Mouse (Mus musculus) lung, postnatal 0 days (tissue): ENCODE measurements around the gene Pik3cg. TPM values are rescaled to one million over a fixed set of nuclear protein-coding genes. Genes with fewer than 3 reads are reported as not detected.

ENCODE experiments used
- ATAC-seq: fragments of 200-750 bp; cut with Nextera tagmentation; 2 replicates; pipeline ENCODE4 v1.8.0; 2017; ENCODE audit warnings: moderate library complexity
- DNase-seq: peaks from one replicate; pipeline ENCODE4 v3.0.0-alpha.2; 2016; ENCODE audit warnings: low spot score
- H3K27ac ChIP-seq: fragments of 300-500 bp; sonication (generic); 2 replicates; pipeline ENCODE4 v1.5.1; 2014; ENCODE audit warnings: antibody characterized with exemption, mild to moderate bottlenecking, low read length, mixed read lengths
- H3K27me3 ChIP-seq: fragments of 300-500 bp; sonication (generic); replicated peaks from 2 replicates; pipeline ENCODE4 v1.6.1; 2014; ENCODE audit warnings: low read length, mixed read lengths; ENCODE audit not compliant: insufficient read depth
- H3K36me3 ChIP-seq: fragments of 300-500 bp; sonication (generic); 2 replicates; pipeline ENCODE4 v1.6.1; 2014; ENCODE audit warnings: low read length, mixed read lengths; ENCODE audit not compliant: insufficient read depth
- H3K4me1 ChIP-seq: fragments of 300-500 bp; sonication (generic); 2 replicates; pipeline ENCODE4 v1.6.1; 2014; ENCODE audit warnings: antibody characterized with exemption, low read depth, low read length, mixed read lengths; ENCODE audit not compliant: insufficient read depth
- H3K4me2 ChIP-seq: fragments of 300-500 bp; sonication (generic); replicated peaks from 2 replicates; pipeline ENCODE4 v1.6.1; 2014; ENCODE audit warnings: low read depth, mild to moderate bottlenecking, low read length, moderate library complexity, mixed read lengths
- H3K4me3 ChIP-seq: fragments of 300-500 bp; sonication (generic); 2 replicates; pipeline ENCODE4 v1.5.1; 2014; ENCODE audit warnings: low read depth, low read length
- H3K9ac ChIP-seq: fragments of 300-500 bp; sonication (generic); replicated peaks from 2 replicates; pipeline ENCODE4 v1.6.1; 2014; ENCODE audit warnings: low read depth, mild to moderate bottlenecking
- H3K9me3 ChIP-seq: fragments of 300-500 bp; sonication (generic); 2 replicates; pipeline ENCODE4 v1.6.1; 2016; ENCODE audit warnings: low read length, mixed read lengths
- CTCF ChIP-seq: IDR thresholded peaks from 2 replicates; pipeline ENCODE4 v1.5.1; 2016; ENCODE audit warnings: antibody characterized with exemption, mild to moderate bottlenecking
- EP300 ChIP-seq: IDR thresholded peaks from 2 replicates; pipeline ENCODE4 v1.6.1; 2016; ENCODE audit warnings: antibody characterized with exemption, mild to moderate bottlenecking, control low read depth
- WGBS: fragments of 180-500 bp; shearing (Covaris S2); extraction: QIAGEN DNeasy Blood & Tissue Kit; methylation state at CpG from one replicate; pipeline ENCODE4 v1.1.7; 2014; 5-methylcytosine and 5-hydroxymethylcytosine counted together
- polyA plus RNA-seq: library from polyadenylated mRNA; unstranded; fragments of >200 nt; fragmentation: Nextera tagmentation; extraction: Ambion mirVana; gene quantifications from 2 replicates; pipeline ENCODE4 v1.2.1, GENCODE M21; 2015

Gene Pik3cg
- polyA plus RNA-seq, 1 experiment from 2014 or later, result 2.3 TPM

GRCm38 (mm10) chr12:32203695-32204094 lies 4.8 kb downstream of the Pik3cg start:
- 60% methylated on average over 8 of the region's 8 CpGs for WGBS
- Histone ChIP-seq H3K9me3 (no peaks in the 10 kb centered on the region), H3K4me2 (no peak overlapping the region), H3K27me3 (no peaks in the 10 kb centered on the region), H3K4me3 (no peak overlapping the region), H3K4me1 (no peaks in the 10 kb centered on the region), H3K36me3 (no peaks in the 10 kb centered on the region), H3K9ac (no peak overlapping the region), H3K27ac (no peak overlapping the region)
- ATAC-seq (no peak), DNase-seq (no peak)
- TF ChIP-seq CTCF (no peak), EP300 (no peak)

GRCm38 (mm10) chr12:32202583-32202982 lies 5.9 kb downstream of the Pik3cg start:
- H3K9ac ChIP-seq, result no peak overlapping the region
- DNase-seq (no peak), ATAC-seq (no peak)
- H3K4me3 ChIP-seq, result no peak overlapping the region
- WGBS, result 90% methylated on average over 5 of the region's 5 CpGs
- no peaks in the 10 kb centered on the region for H3K27me3 ChIP-seq
- TF ChIP-seq CTCF (no peak), EP300 (no peak)
- no peaks in the 10 kb centered on the region for H3K4me1 ChIP-seq
- no peak overlapping the region for H3K27ac ChIP-seq
- H3K9me3 ChIP-seq, result no peaks in the 10 kb centered on the region
- H3K4me2 ChIP-seq, result no peak overlapping the region
- H3K36me3 ChIP-seq, result no peaks in the 10 kb centered on the region

DNA sequence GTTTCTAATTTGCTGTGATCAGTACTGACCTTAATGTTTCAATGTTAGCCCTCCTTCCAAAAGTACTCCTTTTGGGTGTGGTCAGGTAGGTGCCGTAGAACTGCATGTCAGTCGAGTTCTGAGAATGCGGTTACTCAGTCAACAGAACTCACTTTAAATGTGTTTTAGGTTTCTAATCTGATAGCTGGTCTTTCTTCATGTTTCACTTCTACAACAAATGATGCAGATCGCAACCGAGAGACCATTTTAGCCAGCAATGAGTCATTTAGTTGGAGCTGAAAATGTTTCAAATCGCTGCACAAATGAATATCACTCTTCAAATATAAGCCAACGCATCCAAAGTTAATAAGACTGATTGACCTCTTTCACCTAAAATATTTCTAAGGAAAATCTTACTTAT lies 6.5 kb downstream of the Pik3cg start:
- Histone ChIP-seq H3K27ac (no peak overlapping the region), H3K4me3 (no peak overlapping the region), H3K9ac (no peak overlapping the region), H3K36me3 (no peaks in the 10 kb centered on the region), H3K27me3 (no peaks in the 10 kb centered on the region), H3K4me2 (no peak overlapping the region), H3K4me1 (no peaks in the 10 kb centered on the region), H3K9me3 (no peaks in the 10 kb centered on the region)
- no peak for TF ChIP-seq EP300
- TF ChIP-seq CTCF, result no peak
- ATAC-seq (no peak), DNase-seq (no peak)
- 84% methylated on average over 7 of the region's 7 CpGs for WGBS

DNA sequence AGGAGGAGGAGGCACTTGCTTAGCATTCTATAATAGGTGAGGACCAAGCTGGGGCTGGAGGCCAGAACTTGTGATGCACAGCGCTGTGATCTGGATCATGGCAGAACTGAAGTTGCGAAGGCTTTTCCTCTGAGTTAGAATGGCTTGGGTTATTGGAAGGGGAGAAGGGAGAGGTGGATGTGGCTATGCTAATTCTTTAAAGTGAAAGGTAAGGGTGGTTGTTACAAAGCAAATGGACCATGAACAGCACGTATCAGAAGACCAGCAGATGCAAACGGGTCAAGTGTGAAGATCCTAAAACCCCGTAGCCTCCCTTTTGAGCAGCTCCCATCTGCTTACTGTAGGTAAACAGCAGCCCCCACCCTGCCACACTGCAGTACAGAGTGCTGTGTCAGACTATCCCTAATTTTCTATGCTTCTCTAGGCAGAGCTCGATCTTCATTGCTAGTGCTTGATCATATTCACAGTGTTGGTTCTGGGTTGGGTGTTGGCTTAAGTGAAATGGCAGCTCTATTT lies 7.3 kb downstream of the Pik3cg start:
- DNase-seq, result no peak

DNA sequence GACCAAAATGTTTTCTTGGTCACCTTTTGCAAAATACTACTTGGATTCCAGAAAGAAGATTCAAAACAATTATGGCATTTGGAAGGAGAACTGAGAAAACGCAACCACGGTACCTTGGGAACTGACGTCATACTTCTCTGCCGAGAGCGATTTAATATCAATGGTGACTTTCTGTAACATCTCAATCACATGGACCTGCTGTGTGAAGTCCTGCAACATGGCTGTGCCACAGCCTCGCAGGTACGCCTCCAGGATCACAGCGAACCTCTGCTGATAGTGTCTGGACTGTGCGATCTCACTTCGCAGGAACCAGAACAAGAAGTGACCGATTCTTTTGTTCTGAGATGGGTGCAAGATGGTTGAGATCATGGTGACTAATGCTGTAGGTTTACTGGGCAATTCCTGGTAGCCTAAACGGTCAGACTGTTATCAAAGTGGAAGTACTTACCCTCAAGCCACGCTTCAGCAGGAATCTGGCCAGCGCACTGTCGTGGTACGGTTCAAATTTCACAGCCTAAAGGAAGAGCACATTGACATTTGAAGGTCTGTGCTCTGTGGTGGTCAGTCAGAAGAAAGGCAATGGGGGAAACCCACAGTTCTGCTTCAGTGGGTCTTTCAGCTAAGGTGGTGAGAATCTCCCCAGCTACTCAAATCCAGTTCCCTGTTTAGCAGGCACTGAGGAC lies 7.9 kb downstream of the Pik3cg start:
- no peak for ATAC-seq
- Histone ChIP-seq H3K9ac (no peak overlapping the region), H3K4me3 (no peak overlapping the region), H3K27me3 (no peaks in the 10 kb centered on the region), H3K9me3 (no peaks in the 10 kb centered on the region), H3K36me3 (no peaks in the 10 kb centered on the region), H3K4me2 (no peak overlapping the region), H3K4me1 (no peaks in the 10 kb centered on the region), H3K27ac (no peak overlapping the region)
- no peak for DNase-seq
- TF ChIP-seq CTCF (no peak), EP300 (no peak)
- 82% methylated on average over 16 of the region's 16 CpGs for WGBS

More for the DNA sequence above, 7.3 kb downstream of the Pik3cg start:
- Histone ChIP-seq H3K4me1 (no peaks in the 10 kb centered on the region), H3K9ac (no peak overlapping the region), H3K4me2 (no peak overlapping the region), H3K27me3 (no peaks in the 10 kb centered on the region), H3K27ac (no peak overlapping the region), H3K9me3 (no peaks in the 10 kb centered on the region), H3K36me3 (no peaks in the 10 kb centered on the region), H3K4me3 (no peak overlapping the region)
- no peak for TF ChIP-seq EP300
- TF ChIP-seq CTCF, result no peak
- WGBS, result 86% methylated on average over 6 of the region's 6 CpGs
- ATAC-seq, result no peak

DNA sequence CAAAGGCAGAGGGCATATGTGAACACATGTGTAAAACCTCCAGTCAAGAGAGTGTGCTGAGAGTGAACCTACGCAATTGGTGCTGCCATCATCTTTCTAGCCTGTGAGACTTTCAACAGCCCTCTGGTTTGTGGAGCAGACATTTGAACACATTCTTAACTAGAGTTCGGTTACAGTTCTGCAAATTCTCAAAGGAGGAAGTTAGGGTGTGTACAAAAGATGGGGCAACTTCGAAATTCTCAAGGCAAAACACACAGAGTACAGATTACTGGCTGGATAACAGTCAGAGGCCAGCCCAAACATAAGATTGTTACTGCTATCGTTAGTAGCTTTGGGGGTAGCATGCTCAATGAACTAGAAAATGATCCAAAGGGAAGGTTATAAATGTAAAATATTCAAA lies 9.0 kb downstream of the Pik3cg start:
- Histone ChIP-seq H3K4me2 (no peak overlapping the region), H3K9me3 (no peaks in the 10 kb centered on the region)
- TF ChIP-seq CTCF (no peak), EP300 (no peak)

More for the DNA sequence above, 9.0 kb downstream of the Pik3cg start:
- Histone ChIP-seq H3K36me3 (no peaks in the 10 kb centered on the region), H3K4me3 (no peak overlapping the region), H3K27ac (no peak overlapping the region), H3K4me1 (no peaks in the 10 kb centered on the region), H3K9ac (no peak overlapping the region), H3K27me3 (no peaks in the 10 kb centered on the region)
- ATAC-seq (no peak), DNase-seq (peak; percentile 32)
- 72% methylated on average over 4 of the region's 4 CpGs for WGBS
